Mouse (Mus musculus): Measurements from ENCODE around the gene Gm45808. TPM values are rescaled to one million over a fixed set of nuclear protein-coding genes. Genes with fewer than 3 reads are reported as not detected.
A peak's percentile ranks its signal among the peaks of the same experiment; 100 is the strongest.
"Not testable (repeated sequence)": the region's sequence is repeated elsewhere in the genome, so short reads cannot be mapped to it uniquely, and the experiment has no call there.

Gm45808 gene
- polyA plus RNA-seq, 1 experiment, result not detected

DNA sequence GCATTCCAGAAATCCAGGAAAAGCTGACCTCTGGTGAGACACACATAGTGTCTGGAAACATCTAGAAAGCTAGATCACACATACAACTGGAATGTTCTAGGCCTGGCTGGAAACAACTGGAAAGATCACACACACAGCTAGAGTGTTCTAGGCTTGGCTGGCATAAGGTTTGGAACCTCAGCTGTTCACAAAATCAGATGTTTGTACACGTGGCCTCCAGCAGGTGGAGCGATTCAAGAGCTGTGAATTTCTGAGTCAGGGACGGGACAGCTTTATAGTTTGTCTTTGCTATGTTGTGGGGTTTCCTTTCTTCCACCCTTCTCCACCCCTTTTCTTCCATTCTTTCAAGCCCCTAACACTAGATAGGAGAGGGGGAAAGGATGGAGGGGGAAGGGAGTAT is 9.6 kb downstream of the Gm45808 start:
- TF ChIP-seq POLR2A (IDR thresholded peaks at IDR 0.05; ENCODE audit: low read depth, low read length), result no peak
- TF ChIP-seq CTCF (IDR thresholded peaks at IDR 0.05; ENCODE audit: borderline replicate concordance, insufficient read depth, low read length), result peak; percentile 29; the same call in 1 of the 2 replicates
- Histone ChIP-seq H3K4me1 (ENCODE audit: control insufficient read depth, insufficient read depth, low read length) (no peaks in the 10 kb centered on the region), H3K4me3 (ENCODE audit: insufficient read depth, low read length) (no peak overlapping the region), H3K27ac (ENCODE audit: insufficient read depth, low read length) (no peak overlapping the region)

DNA sequence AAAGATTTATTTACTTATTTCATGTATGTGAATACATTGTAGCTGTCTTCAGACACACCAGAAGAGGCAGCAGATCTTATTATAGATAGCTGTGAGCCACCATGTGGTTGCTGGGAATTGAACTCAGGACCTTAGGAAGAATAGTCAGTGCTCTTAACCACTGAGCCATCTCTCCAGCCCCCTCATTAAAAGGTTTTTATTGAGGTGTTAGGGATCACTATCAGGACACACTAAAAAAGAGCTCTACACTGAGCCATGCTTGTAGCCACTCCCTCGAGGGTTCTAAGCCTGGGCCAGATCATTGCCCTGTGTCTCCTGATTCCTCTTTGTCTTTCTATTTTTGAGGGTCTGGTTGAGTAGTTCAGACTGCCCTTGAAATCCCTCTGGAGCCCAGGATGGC is 10.2 kb downstream of the Gm45808 start:
- H3K27ac ChIP-seq (ENCODE audit: insufficient read depth, low read length), result no peak overlapping the region
- TF ChIP-seq CTCF (IDR thresholded peaks at IDR 0.05; ENCODE audit: borderline replicate concordance, insufficient read depth, low read length), result no peak
- TF ChIP-seq POLR2A (IDR thresholded peaks at IDR 0.05; ENCODE audit: low read depth, low read length), result no peak
- no peaks in the 10 kb centered on the region for H3K4me1 ChIP-seq (ENCODE audit: control insufficient read depth, insufficient read depth, low read length)
- H3K4me3 ChIP-seq (ENCODE audit: insufficient read depth, low read length), result no peak overlapping the region

DNA sequence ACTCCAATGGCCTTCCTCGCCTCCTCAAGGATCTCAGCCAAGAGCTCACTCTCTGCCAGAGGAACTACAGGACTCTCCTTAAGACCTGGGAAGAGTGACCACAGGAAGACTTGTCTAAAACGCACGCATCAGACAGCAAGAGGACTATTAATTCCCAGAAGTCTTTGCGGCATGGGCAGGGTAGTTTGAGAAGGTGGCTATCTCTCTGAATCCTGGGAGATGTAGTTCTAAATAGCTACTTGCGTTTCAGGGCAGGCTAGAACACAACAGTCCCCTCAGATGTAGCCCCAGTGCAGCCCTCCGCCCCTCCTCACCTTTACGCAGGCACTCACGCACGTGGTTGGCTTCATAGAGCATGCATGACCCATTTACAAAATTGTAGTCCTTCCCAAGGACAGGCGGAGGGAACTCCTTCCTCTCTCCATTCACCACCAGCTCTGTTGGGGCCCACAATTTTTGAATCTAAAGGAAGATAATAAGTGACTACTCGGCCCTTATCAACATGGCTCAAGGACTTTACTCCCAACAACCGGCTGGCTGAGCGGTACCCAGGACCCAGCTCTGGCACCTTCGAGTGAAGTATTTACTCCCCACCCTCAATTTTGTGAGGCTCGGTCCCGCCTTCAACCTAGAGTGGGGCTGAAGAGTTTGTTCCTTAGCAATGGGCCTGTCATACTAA is 11.2 kb downstream of the Gm45808 start:
- Histone ChIP-seq H3K4me3 (ENCODE audit: insufficient read depth, low read length) (no peak overlapping the region), H3K27ac (ENCODE audit: insufficient read depth, low read length) (no peak overlapping the region), H3K4me1 (ENCODE audit: control insufficient read depth, insufficient read depth, low read length) (no peaks in the 10 kb centered on the region)
- TF ChIP-seq CTCF (IDR thresholded peaks at IDR 0.05; ENCODE audit: borderline replicate concordance, insufficient read depth, low read length) (no peak), POLR2A (IDR thresholded peaks at IDR 0.05; ENCODE audit: low read depth, low read length) (peak; percentile 49; the same call in 1 of the 2 replicates)

DNA sequence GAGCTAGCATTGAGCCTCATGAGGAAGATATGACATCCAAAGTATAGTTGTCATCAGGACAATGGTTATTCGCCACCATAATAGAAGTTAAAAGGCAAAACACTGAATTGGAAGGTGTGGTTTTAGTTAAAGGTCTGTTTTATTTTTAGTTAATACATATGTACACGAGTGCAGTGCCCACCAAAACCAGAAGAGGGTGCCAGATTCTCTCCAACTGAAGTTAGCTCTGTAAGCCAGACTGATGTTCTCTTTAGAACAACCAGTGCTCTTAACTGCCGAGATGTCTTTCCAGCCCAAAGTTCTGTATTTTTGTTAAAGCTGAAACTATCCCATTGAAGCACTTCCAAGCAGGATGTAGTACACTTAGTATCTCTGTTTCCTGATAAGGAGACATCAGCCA is 15.7 kb downstream of the Gm45808 start:
- H3K27ac ChIP-seq (ENCODE audit: insufficient read depth, low read length), result no peak overlapping the region
- TF ChIP-seq POLR2A (IDR thresholded peaks at IDR 0.05; ENCODE audit: low read depth, low read length) (no peak), CTCF (IDR thresholded peaks at IDR 0.05; ENCODE audit: borderline replicate concordance, insufficient read depth, low read length) (no peak)
- no peaks in the 10 kb centered on the region for H3K4me1 ChIP-seq (ENCODE audit: control insufficient read depth, insufficient read depth, low read length)
- H3K4me3 ChIP-seq (ENCODE audit: insufficient read depth, low read length), result no peak overlapping the region

DNA sequence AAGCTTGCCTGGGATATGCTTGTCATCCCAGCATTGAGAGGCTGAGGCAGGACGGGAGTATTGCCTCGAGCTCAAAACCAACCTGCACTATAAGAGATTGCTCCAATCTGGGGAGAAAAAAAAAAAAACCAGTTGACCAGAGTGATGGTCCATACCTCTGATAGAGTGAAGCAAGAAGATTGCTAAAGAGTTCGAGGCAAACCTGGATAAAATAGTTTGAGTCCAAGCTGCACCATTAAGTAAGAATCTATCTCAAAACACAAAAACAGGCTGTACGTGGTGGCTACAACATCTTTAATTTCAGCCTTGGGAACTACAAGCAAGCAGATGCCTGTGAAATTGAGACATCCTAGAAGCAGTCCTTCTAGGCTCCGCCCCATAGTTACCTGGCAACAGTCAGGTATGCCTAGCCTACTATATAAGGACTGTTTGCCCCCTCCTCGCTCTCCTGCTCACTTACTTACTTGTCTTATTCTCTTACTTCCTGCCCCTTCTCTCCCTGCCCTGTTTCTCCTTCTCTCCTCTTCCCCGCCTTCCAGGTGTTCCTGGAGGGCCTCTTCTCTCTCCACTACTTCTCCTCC is 19.4 kb downstream of the Gm45808 start:
- H3K4me3 ChIP-seq (ENCODE audit: insufficient read depth, low read length), result peak overlapping the region; percentile 25; the same call in 1 of the 2 replicates
- H3K4me1 ChIP-seq (ENCODE audit: control insufficient read depth, insufficient read depth, low read length), result peaks cover 7% of the 10 kb centered on the region
- no peak overlapping the region for H3K27ac ChIP-seq (ENCODE audit: insufficient read depth, low read length)
- TF ChIP-seq CTCF (IDR thresholded peaks at IDR 0.05; ENCODE audit: borderline replicate concordance, insufficient read depth, low read length), result no peak
- no peak for TF ChIP-seq POLR2A (IDR thresholded peaks at IDR 0.05; ENCODE audit: low read depth, low read length)

DNA sequence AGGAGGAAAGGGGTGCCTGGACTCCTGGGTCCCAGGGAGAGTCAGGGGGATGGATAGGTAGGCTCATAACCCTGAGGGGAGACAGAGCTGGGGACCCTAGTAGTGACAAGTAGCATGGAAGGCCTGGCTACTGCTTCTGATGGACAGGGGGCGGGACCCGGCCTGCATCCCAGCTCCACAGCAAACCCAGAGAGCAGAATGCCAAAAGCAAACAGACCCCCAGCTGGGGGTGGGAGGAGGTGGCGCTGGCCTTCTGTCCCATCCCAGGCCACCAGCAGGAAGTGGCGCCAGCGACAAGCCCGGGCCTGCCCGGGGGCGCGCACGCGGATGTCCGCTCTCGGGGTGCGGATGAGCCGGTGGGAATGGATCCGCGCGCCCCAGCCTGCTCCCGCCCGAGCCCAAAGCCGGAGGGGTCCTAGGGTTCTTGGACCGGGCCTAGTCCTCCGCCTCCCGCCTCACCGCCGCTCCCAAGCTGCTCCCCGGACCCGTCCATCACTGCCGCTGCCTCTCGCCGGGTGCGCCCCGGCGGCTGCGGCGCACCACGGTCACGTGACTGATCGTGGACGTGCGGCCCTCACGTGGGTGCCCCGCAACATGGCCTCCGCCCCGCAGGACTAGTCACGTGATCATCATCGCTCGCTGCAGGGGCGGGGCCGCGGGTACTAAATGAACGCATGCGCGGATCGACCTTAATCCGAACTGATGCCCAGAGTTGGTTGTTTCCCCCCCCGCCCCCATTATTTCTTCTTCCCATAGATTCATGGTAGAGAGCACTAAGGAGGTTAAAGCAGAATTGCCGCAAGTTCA is 20.1 kb downstream of the Gm45808 start, which contains the start of gene Bax:
Bax (minus strand) TSS at position 616 of the 807 bp plus-strand sequence.
- TF ChIP-seq POLR2A (IDR thresholded peaks at IDR 0.05; ENCODE audit: low read depth, low read length), result peak; percentile 78
- no peak for TF ChIP-seq CTCF (IDR thresholded peaks at IDR 0.05; ENCODE audit: borderline replicate concordance, insufficient read depth, low read length)
- peak within 1 kb of the TSS; percentile 90 for H3K27ac ChIP-seq (ENCODE audit: insufficient read depth, low read length)
- H3K4me3 ChIP-seq (ENCODE audit: insufficient read depth, low read length), result peak within 1 kb of the TSS; percentile 96
- H3K4me1 ChIP-seq (ENCODE audit: control insufficient read depth, insufficient read depth, low read length), result peaks cover 7% of the 10 kb centered on the region

DNA sequence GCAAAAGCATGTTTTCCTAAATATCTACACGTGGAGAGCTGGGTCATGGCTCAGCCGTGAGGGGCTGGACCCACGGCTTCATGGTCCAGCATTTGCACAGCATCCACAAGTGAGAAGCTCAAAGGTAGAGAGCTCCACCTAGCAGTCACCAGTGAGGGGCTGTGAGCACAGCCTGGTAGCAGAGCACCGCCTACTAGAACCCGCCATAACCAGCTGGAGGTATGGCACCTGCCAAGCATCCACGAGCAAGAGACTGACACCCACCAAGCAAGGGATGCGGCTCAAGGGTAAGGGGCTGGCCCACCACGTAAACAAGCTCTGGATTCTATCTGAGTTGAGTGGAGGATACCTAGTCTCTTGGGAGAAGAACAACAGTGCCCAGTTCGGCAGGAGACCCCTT is 21.1 kb downstream of the Gm45808 start:
- peak overlapping the region; percentile 90; the same call in 1 of the 2 replicates for H3K27ac ChIP-seq (ENCODE audit: insufficient read depth, low read length)
- TF ChIP-seq CTCF (IDR thresholded peaks at IDR 0.05; ENCODE audit: borderline replicate concordance, insufficient read depth, low read length) (no peak), POLR2A (IDR thresholded peaks at IDR 0.05; ENCODE audit: low read depth, low read length) (no peak)

DNA sequence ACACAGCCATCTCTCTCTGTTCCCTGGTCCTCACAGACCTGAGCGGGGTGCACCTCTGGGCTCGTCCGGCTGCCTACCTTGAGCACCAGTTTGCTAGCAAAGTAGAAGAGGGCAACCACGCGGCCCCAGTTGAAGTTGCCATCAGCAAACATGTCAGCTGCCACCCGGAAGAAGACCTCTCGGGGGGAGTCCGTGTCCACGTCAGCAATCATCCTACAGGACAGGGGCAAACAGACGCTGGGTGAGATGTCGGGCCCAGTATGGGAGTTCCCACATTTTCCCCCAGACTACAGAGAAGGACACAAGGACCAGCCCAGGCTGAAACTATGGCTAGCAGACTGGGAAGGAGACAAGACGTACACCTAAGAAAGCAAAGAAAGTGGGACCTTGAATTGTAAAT is 21.5 kb downstream of the Gm45808 start:
- Histone ChIP-seq H3K27ac (ENCODE audit: insufficient read depth, low read length) (peak overlapping the region; percentile 3; the same call in 1 of the 2 replicates), H3K4me3 (ENCODE audit: insufficient read depth, low read length) (peak overlapping the region; percentile 96), H3K4me1 (ENCODE audit: control insufficient read depth, insufficient read depth, low read length) (peaks cover 12% of the 10 kb centered on the region)
- TF ChIP-seq POLR2A (IDR thresholded peaks at IDR 0.05; ENCODE audit: low read depth, low read length) (no peak), CTCF (IDR thresholded peaks at IDR 0.05; ENCODE audit: borderline replicate concordance, insufficient read depth, low read length) (no peak)

More for the DNA sequence above, 21.1 kb downstream of the Gm45808 start:
- H3K4me3 ChIP-seq (ENCODE audit: insufficient read depth, low read length), result peak overlapping the region; percentile 96
- peaks cover 9% of the 10 kb centered on the region for H3K4me1 ChIP-seq (ENCODE audit: control insufficient read depth, insufficient read depth, low read length)

DNA sequence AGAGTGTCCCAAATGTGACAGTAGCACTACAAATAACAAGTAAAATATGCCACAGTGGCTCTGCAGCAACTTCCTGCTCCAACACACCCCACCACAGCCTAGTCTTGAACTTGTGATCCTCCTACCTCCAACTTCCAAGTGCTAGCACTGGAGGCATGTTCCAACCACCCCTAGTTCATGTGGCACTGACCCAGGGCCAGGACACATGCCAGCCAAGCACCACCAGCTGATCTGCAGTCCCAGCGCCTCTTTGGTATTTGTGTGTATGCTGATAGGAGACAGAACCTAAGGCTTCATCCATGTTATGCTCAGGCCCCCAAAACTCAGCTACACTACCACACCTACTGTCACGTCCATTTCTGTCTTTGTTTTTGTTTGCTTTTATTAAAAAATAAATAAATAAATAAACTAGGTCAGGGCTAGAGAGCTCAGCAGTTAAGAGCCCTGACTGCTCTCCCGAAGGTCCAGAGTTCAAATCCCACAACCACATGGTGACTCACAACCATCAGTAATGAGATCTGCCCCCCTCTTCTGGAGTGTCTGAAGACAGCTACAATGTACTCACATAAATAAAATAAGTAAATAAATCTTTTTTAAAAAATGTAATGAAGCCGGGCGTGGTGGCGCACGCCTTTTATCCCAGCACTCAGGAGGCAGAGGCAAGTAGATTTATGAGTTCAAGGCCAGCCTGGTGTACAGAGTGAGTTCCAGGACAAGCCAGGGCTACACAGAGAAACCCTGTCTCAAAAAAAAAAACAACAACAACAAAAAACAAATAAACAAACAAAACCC is 22.4 kb downstream of the Gm45808 start:
- Histone ChIP-seq H3K4me3 (ENCODE audit: insufficient read depth, low read length) (peak overlapping the region; percentile 96; the same call in 1 of the 2 replicates), H3K27ac (ENCODE audit: insufficient read depth, low read length) (peak overlapping the region; percentile 4; the same call in 1 of the 2 replicates), H3K4me1 (ENCODE audit: control insufficient read depth, insufficient read depth, low read length) (peaks cover 12% of the 10 kb centered on the region)
- no peak for TF ChIP-seq POLR2A (IDR thresholded peaks at IDR 0.05; ENCODE audit: low read depth, low read length)
- no peak for TF ChIP-seq CTCF (IDR thresholded peaks at IDR 0.05; ENCODE audit: borderline replicate concordance, insufficient read depth, low read length)

DNA sequence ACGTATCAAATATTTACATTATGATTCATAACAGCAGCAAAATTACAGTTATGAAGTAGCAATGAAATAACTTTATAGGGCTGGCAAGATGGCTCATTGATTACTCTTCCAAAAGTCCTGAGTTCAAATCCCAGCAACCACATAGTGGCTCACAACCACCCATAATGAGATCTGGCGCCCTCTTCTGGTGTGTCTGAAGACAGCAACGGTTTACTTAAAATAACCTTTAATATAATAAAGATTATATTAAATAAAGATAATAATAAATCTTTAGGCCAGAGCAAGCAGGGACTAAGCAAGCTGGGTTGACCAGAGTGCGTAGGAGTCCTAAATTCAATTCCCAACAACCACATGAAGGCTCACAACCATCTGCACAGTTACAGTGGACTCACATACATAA is 23.7 kb downstream of the Gm45808 start:
- H3K4me3 ChIP-seq (ENCODE audit: insufficient read depth, low read length); H3K27ac ChIP-seq (ENCODE audit: insufficient read depth, low read length): not testable (repeated sequence)
- peaks cover 12% of the 10 kb centered on the region for H3K4me1 ChIP-seq (ENCODE audit: control insufficient read depth, insufficient read depth, low read length)

Data from embryonic fibroblast, embryonic 13.5 days (primary cell).